Mouse (Mus musculus): Measurements from ENCODE around the gene Pus7. TPM values are rescaled to one million over a fixed set of nuclear protein-coding genes. Genes with fewer than 3 reads are reported as not detected.
"Not testable (repeated sequence)": the region's sequence is repeated elsewhere in the genome, so short reads cannot be mapped to it uniquely, and the experiment has no call there.

The Pus7 gene
- polyA plus RNA-seq, 1 experiment from 2014 or later = 17.5 TPM

DNA sequence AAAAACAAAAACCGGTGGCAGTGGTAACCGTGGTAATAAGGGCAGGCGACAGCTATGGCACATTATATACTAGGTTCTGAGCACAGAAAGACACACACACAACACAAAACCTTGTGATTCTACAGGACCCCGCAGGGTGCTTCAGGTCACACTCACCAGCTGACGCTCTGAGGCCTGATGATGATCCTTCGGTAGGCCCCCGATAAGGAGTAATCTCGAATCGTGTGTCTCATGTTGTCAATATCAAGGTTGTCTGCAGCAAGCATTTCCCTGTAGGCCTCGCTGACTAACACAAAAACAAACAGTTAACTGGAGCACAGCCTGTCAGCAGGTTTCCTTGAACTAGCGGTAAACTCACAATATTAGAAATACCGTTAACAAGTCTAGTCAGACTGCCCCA, 40.2 kb downstream of the Pus7 start:
- Histone ChIP-seq H3K27me3 (no peaks in the 10 kb centered on the region), H3K9ac (replicated peaks) (no peak overlapping the region), H3K27ac (no peak overlapping the region), H3K4me3 (replicated peaks) (no peak overlapping the region), H3K4me1 (replicated peaks) (no peaks in the 10 kb centered on the region), H3K4me2 (replicated peaks) (no peak overlapping the region), H3K36me3 (peaks cover 60% of the 10 kb centered on the region), H3K9me3 (no peaks in the 10 kb centered on the region)
- no peak for ATAC-seq
- 96% methylated on average over 12 of the region's 12 CpGs for WGBS

DNA sequence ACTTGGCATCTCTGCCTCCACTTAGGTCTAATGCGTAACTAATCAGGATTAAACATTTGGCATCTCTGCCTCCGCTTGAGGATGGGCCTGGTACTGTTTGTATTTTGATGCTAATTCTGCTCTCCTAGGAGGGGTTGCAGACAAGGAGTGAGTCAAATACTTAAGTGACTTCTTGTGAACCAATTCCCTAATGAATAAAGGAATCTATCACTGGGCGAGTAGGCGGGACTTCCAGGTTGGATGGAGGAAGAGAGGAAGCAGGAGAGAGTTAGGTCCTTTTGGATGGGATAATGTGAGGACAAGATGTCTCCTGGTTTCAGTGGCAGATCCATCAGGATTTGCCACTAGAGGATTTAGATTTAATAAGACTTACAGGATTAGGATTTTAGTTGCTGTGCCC, 46.4 kb downstream of the Pus7 start:
- no peak overlapping the region for H3K27ac ChIP-seq
- H3K27me3 ChIP-seq = no peaks in the 10 kb centered on the region
- no peak overlapping the region for H3K9ac ChIP-seq (replicated peaks)
- H3K36me3 ChIP-seq = peaks cover 9% of the 10 kb centered on the region
- ATAC-seq = no peak
- H3K4me2 ChIP-seq (replicated peaks) = no peak overlapping the region
- no peak overlapping the region for H3K4me3 ChIP-seq (replicated peaks)
- WGBS = 56% methylated on average over 4 of the region's 4 CpGs
- 0 out of 2 replicates have a peak, but pooled peaks cover 3% of the 10 kb centered on the region for H3K4me1 ChIP-seq (replicated peaks)
- no peaks in the 10 kb centered on the region for H3K9me3 ChIP-seq

DNA sequence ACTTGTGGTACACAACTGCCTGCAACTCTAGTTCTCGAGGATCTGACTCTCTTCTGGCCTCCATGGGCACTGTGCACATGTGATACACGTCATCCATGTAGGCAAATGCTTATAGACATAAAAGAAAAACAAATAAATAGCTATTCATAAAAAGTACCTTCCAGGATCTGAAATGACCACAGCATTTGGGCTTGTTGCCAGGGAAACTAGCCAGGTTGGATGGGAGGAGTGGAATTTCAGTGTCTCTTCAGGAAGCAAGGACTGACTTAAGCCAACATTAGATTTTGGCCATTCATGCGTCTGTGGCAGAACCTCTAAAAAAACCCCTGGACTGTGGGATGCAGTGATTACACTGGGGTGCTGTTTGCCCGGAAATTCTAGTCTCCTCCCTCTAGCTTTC, 47.1 kb downstream of the Pus7 start:
- Histone ChIP-seq H3K9ac (replicated peaks) (no peak overlapping the region), H3K4me1 (replicated peaks) (0 out of 2 replicates have a peak, but pooled peaks cover 3% of the 10 kb centered on the region), H3K27ac (no peak overlapping the region), H3K4me2 (replicated peaks) (no peak overlapping the region), H3K27me3 (no peaks in the 10 kb centered on the region), H3K36me3 (peaks cover 2% of the 10 kb centered on the region), H3K4me3 (replicated peaks) (no peak overlapping the region), H3K9me3 (no peaks in the 10 kb centered on the region)
- WGBS = 72% methylated on average over 4 of the region's 4 CpGs
- no peak for ATAC-seq

DNA sequence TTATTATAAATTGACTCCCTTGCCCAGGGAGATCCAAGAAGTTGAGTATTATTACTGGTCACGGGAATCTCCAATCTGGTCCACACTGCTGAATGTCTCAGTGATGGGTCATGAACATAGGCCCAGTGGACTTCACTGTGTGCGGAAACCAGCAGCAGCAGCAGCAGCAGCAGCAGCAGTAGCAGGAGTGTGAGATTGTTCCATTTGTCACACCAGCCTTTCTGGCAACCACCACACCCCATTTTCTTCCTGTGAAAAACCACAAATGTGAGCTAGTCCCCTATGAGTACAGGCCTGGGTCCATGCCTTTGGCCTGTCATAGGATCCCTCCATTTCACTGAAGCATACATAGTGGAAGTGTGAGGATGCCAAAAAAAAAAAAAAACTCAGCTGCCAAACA, 61.6 kb downstream of the Pus7 start:
- no peaks in the 10 kb centered on the region for H3K4me1 ChIP-seq (replicated peaks)
- no peak overlapping the region for H3K4me3 ChIP-seq (replicated peaks)
- 0 out of 2 replicates have a peak, but pooled peaks cover 2% of the 10 kb centered on the region for H3K9me3 ChIP-seq
- no peak overlapping the region for H3K27ac ChIP-seq
- H3K4me2 ChIP-seq (replicated peaks) = no peak overlapping the region
- H3K36me3 ChIP-seq = no peaks in the 10 kb centered on the region
- WGBS = 93% methylated on average over 2 of the region's 2 CpGs
- ATAC-seq = no peak
- H3K9ac ChIP-seq (replicated peaks) = no peak overlapping the region
- no peaks in the 10 kb centered on the region for H3K27me3 ChIP-seq

DNA sequence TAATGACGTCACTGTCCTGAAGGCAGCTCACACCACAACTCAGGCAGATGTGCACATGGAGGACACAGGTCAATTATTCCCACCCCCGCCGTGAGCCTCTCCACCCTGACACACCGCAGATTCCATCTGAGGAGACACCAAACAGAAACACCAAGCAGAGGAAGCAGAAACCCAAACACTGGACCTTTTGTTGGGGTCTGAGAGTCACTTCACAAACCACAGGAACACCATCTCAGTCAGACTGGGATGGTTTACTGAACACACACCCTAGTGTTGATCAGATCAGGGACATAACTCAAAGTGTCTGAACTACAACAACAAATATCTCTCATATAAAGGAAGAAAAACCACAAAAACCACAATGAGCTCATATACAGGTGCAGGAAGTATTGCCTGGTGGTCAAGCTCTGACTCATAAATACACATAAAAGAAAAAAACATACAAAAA, 64.6 kb downstream of the Pus7 start:
- H3K4me1 ChIP-seq (replicated peaks) = no peaks in the 10 kb centered on the region

DNA sequence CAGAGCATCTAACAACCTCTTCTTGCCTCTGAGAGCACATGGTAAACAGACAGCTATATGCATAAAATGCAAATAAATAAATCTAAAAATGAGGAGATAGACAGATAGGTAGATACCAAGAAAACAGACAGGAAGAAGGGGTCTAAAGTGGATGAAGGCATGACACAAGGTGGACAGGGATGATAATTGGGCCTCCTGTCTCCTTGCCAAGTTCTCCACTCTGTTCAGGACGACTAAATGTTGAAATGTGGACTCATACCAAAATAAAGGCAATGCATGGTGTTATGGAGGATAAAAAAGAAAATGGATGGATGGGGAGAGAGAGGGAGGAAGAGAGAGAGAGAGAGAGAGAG, 65.4 kb downstream of the Pus7 start:
- H3K9me3 ChIP-seq = no peaks in the 10 kb centered on the region
- H3K27me3 ChIP-seq = no peaks in the 10 kb centered on the region
- no peak overlapping the region for H3K4me2 ChIP-seq (replicated peaks)
- no peaks in the 10 kb centered on the region for H3K4me1 ChIP-seq (replicated peaks)
- H3K9ac ChIP-seq (replicated peaks) = no peak overlapping the region
- no peak overlapping the region for H3K4me3 ChIP-seq (replicated peaks)
- ATAC-seq = no peak
- H3K36me3 ChIP-seq = no peaks in the 10 kb centered on the region
- WGBS = 84% methylated on average over 1 of the region's 1 CpGs
- no peak overlapping the region for H3K27ac ChIP-seq

More for the DNA sequence above, 64.6 kb downstream of the Pus7 start:
- Histone ChIP-seq H3K27ac (no peak overlapping the region), H3K9ac (replicated peaks) (no peak overlapping the region), H3K4me2 (replicated peaks) (no peak overlapping the region), H3K9me3 (no peaks in the 10 kb centered on the region), H3K4me3 (replicated peaks) (no peak overlapping the region), H3K27me3 (no peaks in the 10 kb centered on the region), H3K36me3 (no peaks in the 10 kb centered on the region)
- ATAC-seq = no peak
- 91% methylated on average over 4 of the region's 4 CpGs for WGBS

DNA sequence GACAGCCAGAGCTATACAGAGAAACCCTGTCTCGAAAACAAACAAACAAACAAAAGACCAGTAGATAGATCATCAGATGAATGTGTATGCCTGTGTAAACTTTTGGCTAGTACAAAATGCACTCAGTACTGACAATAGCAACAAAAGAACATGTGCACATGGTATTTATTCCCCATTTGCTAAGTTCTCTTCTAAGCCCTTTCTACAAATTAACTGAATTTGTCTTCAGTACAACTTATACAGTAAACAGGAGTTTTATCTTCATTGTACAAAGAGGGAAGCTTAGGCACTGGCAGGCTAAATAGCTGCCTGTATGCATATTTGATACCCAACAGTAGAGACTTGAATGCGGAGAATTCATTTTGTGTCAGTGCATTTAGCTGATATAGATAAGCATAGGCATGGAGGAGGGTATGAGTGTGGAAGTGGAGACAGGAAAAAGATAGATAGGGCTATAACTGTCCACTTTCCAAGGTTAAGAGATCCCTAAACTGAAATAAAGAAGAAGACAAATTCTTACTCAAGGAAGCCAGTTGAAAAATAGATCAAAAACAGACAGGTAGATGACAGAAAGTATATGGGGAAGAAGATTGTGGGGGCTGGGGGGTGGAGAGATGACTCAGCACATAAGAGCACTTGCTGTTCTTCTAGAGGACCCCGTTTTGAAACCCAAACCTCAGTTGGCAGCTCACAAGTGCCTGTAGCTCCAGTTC, 65.9 kb downstream of the Pus7 start:
- ATAC-seq = no peak
- no peak overlapping the region for H3K27ac ChIP-seq
- H3K9ac ChIP-seq (replicated peaks) = no peak overlapping the region
- H3K4me3 ChIP-seq (replicated peaks) = no peak overlapping the region
- H3K9me3 ChIP-seq = no peaks in the 10 kb centered on the region
- WGBS = 71% methylated on average over 3 of the region's 3 CpGs
- no peak overlapping the region for H3K4me2 ChIP-seq (replicated peaks)
- no peaks in the 10 kb centered on the region for H3K27me3 ChIP-seq
- H3K4me1 ChIP-seq (replicated peaks) = no peaks in the 10 kb centered on the region; the same call in 1 of the 2 replicates
- H3K36me3 ChIP-seq = no peaks in the 10 kb centered on the region

DNA sequence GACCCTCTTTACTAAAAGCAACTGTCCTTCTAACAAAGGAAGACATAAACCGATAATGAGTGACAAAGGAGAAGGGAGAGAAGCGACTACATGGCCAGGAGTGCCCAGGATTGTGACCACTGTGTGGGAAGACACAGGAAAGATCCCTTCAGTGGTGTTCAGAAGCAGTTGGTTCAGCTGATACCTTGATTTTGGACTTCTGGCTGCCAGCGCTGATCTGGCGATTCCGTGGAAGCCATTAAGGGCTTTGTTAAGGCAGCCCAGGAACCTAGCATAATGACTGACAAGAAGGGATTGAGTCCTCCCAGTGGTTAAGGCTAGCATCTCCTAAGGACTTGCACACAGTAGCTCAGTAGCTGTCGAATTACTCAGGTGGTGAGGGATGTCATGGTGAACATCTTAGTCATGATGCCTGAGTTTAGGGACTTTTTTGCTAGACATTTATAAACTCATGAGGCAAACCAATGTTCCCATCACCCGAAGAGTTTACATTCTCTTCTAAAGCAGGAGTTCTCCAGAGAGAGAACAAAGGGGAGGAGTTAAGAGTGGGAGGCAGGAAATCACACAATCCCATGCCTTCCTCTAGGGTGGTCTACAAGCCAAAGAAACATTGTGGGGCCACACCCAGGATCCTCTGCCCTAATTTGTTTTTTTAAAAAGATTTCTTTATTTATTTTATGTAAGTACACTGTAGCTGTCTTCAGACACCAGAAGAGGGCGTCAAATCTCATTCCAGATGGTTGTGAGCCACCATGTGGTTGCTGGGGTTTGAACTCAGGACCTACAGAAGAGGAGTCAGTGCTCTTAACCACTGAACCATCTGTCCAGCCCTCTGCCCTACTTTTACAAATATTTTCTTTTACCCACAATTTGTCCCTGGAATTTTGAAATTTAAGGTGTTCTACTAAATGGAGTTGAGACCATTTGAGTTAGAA, 69.8 kb downstream of the Pus7 start:
- Histone ChIP-seq H3K27me3 (no peaks in the 10 kb centered on the region), H3K4me3 (replicated peaks) (no peak overlapping the region), H3K9ac (replicated peaks) (no peak overlapping the region), H3K36me3 (peaks cover 15% of the 10 kb centered on the region), H3K4me2 (replicated peaks) (no peak overlapping the region), H3K27ac (no peak overlapping the region), H3K4me1 (replicated peaks) (peaks cover 3% of the 10 kb centered on the region; the same call in 1 of the 2 replicates), H3K9me3 (peaks cover 6% of the 10 kb centered on the region)
- 89% methylated on average over 8 of the region's 8 CpGs for WGBS
- no peak for ATAC-seq

DNA sequence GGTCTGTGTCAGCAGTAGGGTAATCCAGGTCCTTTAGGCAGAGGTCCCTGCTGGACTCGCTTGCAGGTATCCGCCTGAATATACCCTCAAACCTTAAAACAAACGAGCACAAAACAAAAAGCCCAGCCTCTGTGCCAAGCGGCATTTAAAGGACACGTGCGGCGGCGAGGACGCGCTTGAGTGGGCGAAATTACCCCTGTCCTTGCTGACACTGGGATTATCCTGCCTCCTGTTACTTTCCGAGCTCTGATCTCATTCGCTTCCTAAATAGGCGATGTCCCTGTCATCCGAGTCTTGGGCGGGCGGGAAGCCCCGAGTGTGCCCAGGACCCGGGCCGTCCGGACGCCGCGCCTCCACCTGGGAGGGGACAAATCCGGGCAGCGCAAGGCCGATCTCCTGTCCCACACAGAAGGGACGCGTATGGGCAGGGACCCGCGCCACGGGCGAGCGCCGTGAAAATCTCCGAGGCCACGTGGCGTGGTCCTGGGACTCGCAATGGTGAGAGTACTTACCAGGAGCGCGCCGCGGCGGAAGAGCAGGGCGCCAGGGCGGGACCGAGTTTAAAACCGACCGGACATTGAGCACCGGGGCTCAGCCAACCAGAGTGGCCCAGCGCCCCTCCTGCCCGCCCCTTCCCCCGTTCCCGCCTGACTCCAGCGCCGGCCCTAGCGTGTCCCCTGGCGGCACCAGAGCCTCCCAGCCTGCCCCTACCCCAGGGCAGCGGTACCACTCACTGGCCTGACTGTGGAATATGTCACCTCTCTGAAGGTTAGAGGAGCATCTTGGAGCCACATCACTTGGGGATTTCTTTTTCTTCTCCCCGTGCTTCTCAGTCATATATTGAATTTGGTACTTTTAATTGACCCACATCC, 71.1 kb downstream of the Pus7 start:
- peaks cover 10% of the 10 kb centered on the region for H3K9me3 ChIP-seq
- H3K27ac ChIP-seq = peak overlapping the region; percentile 47; the same call in 1 of the 2 replicates
- peak overlapping the region; percentile 77 for H3K4me2 ChIP-seq (replicated peaks)
- peak overlapping the region; percentile 76 for H3K4me3 ChIP-seq (replicated peaks)
- no peaks in the 10 kb centered on the region for H3K27me3 ChIP-seq
- 3% methylated on average over 60 of the region's 60 CpGs for WGBS
- H3K9ac ChIP-seq (replicated peaks) = peak overlapping the region; percentile 75
- peaks cover 3% of the 10 kb centered on the region; the same call in 1 of the 2 replicates for H3K4me1 ChIP-seq (replicated peaks)
- peaks cover 25% of the 10 kb centered on the region for H3K36me3 ChIP-seq
- ATAC-seq = peak; percentile 99

DNA sequence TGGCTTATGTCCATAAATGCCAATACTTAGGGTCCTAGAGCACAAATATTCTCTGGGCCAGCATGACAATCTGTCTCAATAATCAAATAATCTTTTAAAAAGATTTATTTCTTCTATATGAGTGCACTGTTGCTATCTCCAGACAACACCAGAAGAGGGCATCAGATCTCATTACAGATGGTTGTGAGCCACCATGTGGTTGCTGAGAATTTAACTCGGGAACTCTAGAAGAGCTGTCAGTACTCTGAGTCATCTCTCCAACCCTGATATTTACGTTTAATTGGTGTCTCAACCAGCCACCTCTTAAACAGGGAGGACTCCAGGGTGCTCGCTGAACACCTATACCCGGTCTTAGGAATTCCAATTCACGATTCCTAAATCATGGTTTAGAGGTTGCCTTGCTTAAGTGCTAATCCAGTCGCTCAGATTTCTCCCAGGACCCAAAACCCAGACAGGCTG, 71.8 kb downstream of the Pus7 start:
- 63% methylated on average over 6 of the region's 6 CpGs for WGBS
- not testable (repeated sequence) for H3K27me3 ChIP-seq; H3K4me1 ChIP-seq (replicated peaks)
- peak; percentile 9; the same call in 1 of the 2 replicates for ATAC-seq
- H3K36me3 ChIP-seq = peaks cover 32% of the 10 kb centered on the region
- H3K4me2 ChIP-seq (replicated peaks) = peak overlapping the region; percentile 77
- 0 out of 2 replicates have a peak overlapping the region, but pooled peaks have one; percentile 47 for H3K27ac ChIP-seq
- H3K9me3 ChIP-seq = peaks cover 17% of the 10 kb centered on the region
- peak overlapping the region; percentile 75 for H3K9ac ChIP-seq (replicated peaks)
- peak overlapping the region; percentile 76 for H3K4me3 ChIP-seq (replicated peaks)

DNA sequence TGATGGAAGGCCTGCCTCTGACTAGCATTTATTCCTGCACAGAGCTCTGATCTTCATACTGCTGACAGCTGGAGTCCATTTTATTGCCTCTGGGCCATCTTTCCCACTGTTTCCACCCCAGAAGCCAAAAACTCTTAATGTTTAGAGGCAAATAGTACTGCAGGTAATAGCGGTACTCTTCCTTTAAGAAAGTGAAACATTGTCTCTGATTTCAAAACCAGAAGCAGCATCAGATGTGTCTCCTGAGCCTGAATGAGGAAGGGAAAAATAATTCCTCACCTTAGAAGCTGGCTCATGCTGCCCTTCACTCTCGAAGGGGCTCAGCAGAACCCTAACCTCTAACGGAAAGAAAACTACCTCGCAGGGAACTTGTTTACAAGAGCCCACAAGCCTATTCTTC, 72.3 kb downstream of the Pus7 start:
- WGBS = 96% methylated on average over 4 of the region's 4 CpGs
- Histone ChIP-seq H3K4me2 (replicated peaks) (no peak overlapping the region), H3K4me3 (replicated peaks) (no peak overlapping the region)

More for the DNA sequence above, 72.3 kb downstream of the Pus7 start:
- Histone ChIP-seq H3K27me3 (no peaks in the 10 kb centered on the region), H3K9ac (replicated peaks) (no peak overlapping the region), H3K27ac (no peak overlapping the region), H3K9me3 (peaks cover 19% of the 10 kb centered on the region), H3K4me1 (replicated peaks) (peaks cover 3% of the 10 kb centered on the region; the same call in 1 of the 2 replicates), H3K36me3 (peaks cover 36% of the 10 kb centered on the region)
- ATAC-seq = no peak
